Mouse (Mus musculus) testis, postnatal 10 days (tissue): ENCODE results near the gene Zfp566.

ENCODE experiments used
- DNase-seq: peaks from one replicate; pipeline ENCODE4 v3.0.0; 2021; ENCODE audit warnings: low spot score

Zfp566 gene

DNA sequence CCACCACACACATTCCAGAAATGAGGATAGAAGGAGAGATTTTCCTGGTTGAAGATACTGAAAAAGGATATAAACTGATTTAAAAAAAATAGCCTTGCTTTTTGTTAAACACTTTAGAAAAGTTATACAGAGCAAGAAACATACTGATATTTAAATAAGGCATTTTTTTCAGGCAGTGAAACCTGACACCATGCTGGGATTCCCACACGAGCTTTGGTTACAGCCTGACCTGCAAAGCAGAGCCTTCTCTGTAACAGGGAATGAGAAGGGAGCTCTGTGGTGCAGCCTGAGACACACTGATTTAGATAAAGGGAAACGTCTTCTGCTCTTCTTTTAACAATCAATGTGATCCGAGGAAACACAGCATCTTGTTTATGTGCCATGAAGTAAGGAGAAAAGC is 36.7 kb downstream of the Zfp566 start:
- DNase-seq = no peak

DNA sequence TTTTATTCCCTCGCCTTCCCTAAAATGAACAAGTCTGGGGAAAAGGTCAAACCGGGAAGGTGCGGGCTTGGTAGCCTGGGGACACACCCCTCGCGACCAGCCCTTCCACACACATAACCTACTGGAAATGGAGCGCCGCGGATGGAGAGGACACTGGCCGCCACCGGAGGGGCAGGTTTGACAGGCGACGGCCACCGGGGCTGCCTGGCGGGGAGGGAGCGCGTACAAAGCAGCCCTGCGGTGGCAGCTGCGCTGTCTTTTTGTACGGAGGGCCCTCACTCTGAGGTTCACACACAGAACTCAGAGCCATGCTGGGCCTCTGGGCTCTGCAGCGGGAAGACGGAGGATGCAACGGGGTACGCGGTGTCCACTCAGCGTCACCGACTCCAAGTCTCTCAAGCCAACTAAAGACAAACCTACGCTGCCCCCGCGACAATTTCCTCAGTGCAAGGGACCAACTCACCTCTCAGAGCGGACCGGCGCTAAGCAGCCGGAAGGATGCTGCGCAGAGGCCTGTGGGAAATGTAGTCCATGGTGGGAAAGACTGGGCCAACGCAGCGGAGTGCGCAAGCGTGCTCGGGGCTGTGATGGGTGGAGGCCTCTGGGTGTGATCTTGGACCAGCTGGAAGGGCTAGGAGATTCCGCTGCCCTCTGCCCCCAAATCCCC is 39.3 kb downstream of the Zfp566 start, which contains the start of gene Zfp14:
Gene Zfp14, minus strand, starts transcription at position 499 of the 667 bp plus-strand sequence.
- peak; percentile 91 for DNase-seq

GRCm38 (mm10) chr7:30048126-30048525 is 42.2 kb downstream of the Zfp566 start:
- DNase-seq = no peak

GRCm38 (mm10) chr7:30044354-30044753 is 46.0 kb downstream of the Zfp566 start:
- DNase-seq = no peak

GRCm38 (mm10) chr7:30034331-30034730 is 56.0 kb downstream of the Zfp566 start:
- no peak for DNase-seq

DNA sequence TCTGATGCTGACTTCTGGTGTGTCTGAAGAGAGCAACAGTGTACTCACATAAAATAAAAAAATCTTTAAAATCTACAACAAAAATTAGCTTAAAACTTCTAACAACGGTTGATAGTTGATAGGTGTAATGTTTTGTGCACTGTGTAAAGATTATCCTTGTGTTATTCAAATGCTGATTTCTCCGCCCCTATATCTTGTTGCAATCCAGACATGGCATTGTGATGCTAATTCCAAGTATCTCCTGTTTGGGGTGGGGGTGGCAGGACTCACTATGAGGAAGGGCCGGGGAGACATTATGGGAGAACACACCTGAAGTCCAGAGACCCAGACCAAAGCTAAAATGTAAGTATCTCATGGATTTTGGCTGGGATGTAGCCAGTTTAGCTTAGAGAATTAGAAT is 58.9 kb downstream of the Zfp566 start:
- DNase-seq = no peak

GRCm38 (mm10) chr7:30030677-30031076 is 59.6 kb downstream of the Zfp566 start:
- DNase-seq = no peak

DNA sequence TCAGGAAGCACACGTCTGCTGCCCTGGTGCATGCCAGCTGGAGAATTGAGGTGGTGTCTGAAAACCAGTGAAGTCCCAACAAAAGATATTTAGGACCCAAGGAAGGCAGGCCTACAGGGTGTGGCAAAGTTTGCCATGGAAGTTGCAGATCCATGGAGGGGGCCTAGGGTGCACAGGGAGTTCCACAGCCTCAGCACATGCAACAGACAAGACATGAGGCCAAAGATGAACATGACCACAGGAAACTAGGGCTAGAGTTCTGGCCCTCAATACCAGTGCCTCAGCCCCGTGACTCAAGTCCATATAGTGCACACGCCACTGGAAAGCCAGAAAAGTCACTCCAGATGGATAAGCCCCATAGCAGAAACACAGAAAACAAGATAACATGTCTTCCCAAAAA is 61.8 kb downstream of the Zfp566 start:
- no peak for DNase-seq
